Mouse (Mus musculus): ENCODE measurements at regions not wholly inside any gene's neighbourhood (a gene's known extent, or its start where the extent isn't known, plus 50 kb on each side); places are given as distances from the start of the nearest gene placed in this dataset.
A peak's percentile ranks its signal among the peaks of the same experiment; 100 is the strongest.

- Histone ChIP-seq H3K4me1 (ENCODE audit: control insufficient read depth, insufficient read depth, insufficient read length) (no peaks in the 10 kb centered on the region), H3K27me3 (ENCODE audit: control insufficient read depth, insufficient read depth, low read length) (no peaks in the 10 kb centered on the region), H3K27ac (ENCODE audit: insufficient read depth, low read length) (no peak overlapping the region), H3K36me3 (ENCODE audit: control insufficient read depth, insufficient read depth, low read length) (no peaks in the 10 kb centered on the region), H3K4me3 (ENCODE audit: extremely low read depth, insufficient read depth, insufficient read length) (no peak overlapping the region)
- TF ChIP-seq POLR2A (IDR thresholded peaks at IDR 0.05; ENCODE audit: low read depth, low read length) (no peak), CTCF (IDR thresholded peaks at IDR 0.05; ENCODE audit: extremely low read depth, insufficient read depth, insufficient read length, insufficient replicate concordance) (no peak)
- 90% methylated on average over 5 of the region's 5 CpGs for WGBS
- no peak for DNase-seq (ENCODE audit: low read depth in 1 of 2, low spot score in 2 of 2)
Observed at GRCm38 (mm10) chr12:12620316-12620715, 321.4 kb downstream of the Mycn start.

- WGBS = 67% methylated on average over 5 of the region's 5 CpGs
- Histone ChIP-seq H3K4me1 (ENCODE audit: control insufficient read depth, insufficient read depth, insufficient read length) (no peaks in the 10 kb centered on the region), H3K36me3 (ENCODE audit: control insufficient read depth, insufficient read depth, low read length) (no peaks in the 10 kb centered on the region), H3K27ac (ENCODE audit: insufficient read depth, low read length) (no peak overlapping the region), H3K27me3 (ENCODE audit: control insufficient read depth, insufficient read depth, low read length) (no peaks in the 10 kb centered on the region), H3K4me3 (ENCODE audit: extremely low read depth, insufficient read depth, insufficient read length) (no peak overlapping the region)
- no peak for TF ChIP-seq POLR2A (IDR thresholded peaks at IDR 0.05; ENCODE audit: low read depth, low read length)
- TF ChIP-seq CTCF (IDR thresholded peaks at IDR 0.05; ENCODE audit: extremely low read depth, insufficient read depth, insufficient read length, insufficient replicate concordance) = no peak
- no peak for DNase-seq (ENCODE audit: low read depth in 1 of 2, low spot score in 2 of 2)
Observed at GRCm38 (mm10) chr12:12619431-12619830, 322.3 kb downstream of the Mycn start.

- Histone ChIP-seq H3K27me3 (ENCODE audit: control insufficient read depth, insufficient read depth, low read length) (no peaks in the 10 kb centered on the region), H3K36me3 (ENCODE audit: control insufficient read depth, insufficient read depth, low read length) (no peaks in the 10 kb centered on the region), H3K4me1 (ENCODE audit: control insufficient read depth, insufficient read depth, insufficient read length) (no peaks in the 10 kb centered on the region), H3K4me3 (ENCODE audit: extremely low read depth, insufficient read depth, insufficient read length) (no peak overlapping the region), H3K27ac (ENCODE audit: insufficient read depth, low read length) (no peak overlapping the region)
- 92% methylated on average over 3 of the region's 3 CpGs for WGBS
- no peak for DNase-seq (ENCODE audit: low read depth in 1 of 2, low spot score in 2 of 2)
- TF ChIP-seq POLR2A (IDR thresholded peaks at IDR 0.05; ENCODE audit: low read depth, low read length) (no peak), CTCF (IDR thresholded peaks at IDR 0.05; ENCODE audit: extremely low read depth, insufficient read depth, insufficient read length, insufficient replicate concordance) (no peak)
Observed at GRCm38 (mm10) chr12:12612520-12612919, 329.2 kb downstream of the Mycn start.

- 76% methylated on average over 4 of the region's 4 CpGs for WGBS
Observed at GRCm38 (mm10) chr12:12610861-12611260, 330.9 kb downstream of the Mycn start.

GRCm38 (mm10) chr12:12607995-12608394 lies 333.7 kb downstream of the Mycn start:
- no peak overlapping the region for H3K27ac ChIP-seq (ENCODE audit: insufficient read depth, low read length)
- no peaks in the 10 kb centered on the region for H3K4me1 ChIP-seq (ENCODE audit: control insufficient read depth, insufficient read depth, insufficient read length)
- H3K4me3 ChIP-seq (ENCODE audit: extremely low read depth, insufficient read depth, insufficient read length) = no peak overlapping the region
- no peak for DNase-seq (ENCODE audit: low read depth in 1 of 2, low spot score in 2 of 2)
- no peaks in the 10 kb centered on the region for H3K27me3 ChIP-seq (ENCODE audit: control insufficient read depth, insufficient read depth, low read length)
- no peak for TF ChIP-seq POLR2A (IDR thresholded peaks at IDR 0.05; ENCODE audit: low read depth, low read length)
- no peak for TF ChIP-seq CTCF (IDR thresholded peaks at IDR 0.05; ENCODE audit: extremely low read depth, insufficient read depth, insufficient read length, insufficient replicate concordance)
- no peaks in the 10 kb centered on the region for H3K36me3 ChIP-seq (ENCODE audit: control insufficient read depth, insufficient read depth, low read length)
- WGBS = 91% methylated on average over 4 of the region's 4 CpGs

More at GRCm38 (mm10) chr12:12610861-12611260, 330.9 kb downstream of the Mycn start:
- no peaks in the 10 kb centered on the region for H3K36me3 ChIP-seq (ENCODE audit: control insufficient read depth, insufficient read depth, low read length)
- DNase-seq (ENCODE audit: low read depth in 1 of 2, low spot score in 2 of 2) = no peak
- H3K27me3 ChIP-seq (ENCODE audit: control insufficient read depth, insufficient read depth, low read length) = no peaks in the 10 kb centered on the region
- H3K4me3 ChIP-seq (ENCODE audit: extremely low read depth, insufficient read depth, insufficient read length) = no peak overlapping the region
- H3K27ac ChIP-seq (ENCODE audit: insufficient read depth, low read length) = no peak overlapping the region
- H3K4me1 ChIP-seq (ENCODE audit: control insufficient read depth, insufficient read depth, insufficient read length) = no peaks in the 10 kb centered on the region
- TF ChIP-seq CTCF (IDR thresholded peaks at IDR 0.05; ENCODE audit: extremely low read depth, insufficient read depth, insufficient read length, insufficient replicate concordance) = no peak
- TF ChIP-seq POLR2A (IDR thresholded peaks at IDR 0.05; ENCODE audit: low read depth, low read length) = no peak

GRCm38 (mm10) chr12:12606911-12607310 lies 334.8 kb downstream of the Mycn start:
- WGBS = 90% methylated on average over 6 of the region's 6 CpGs
- Histone ChIP-seq H3K4me1 (ENCODE audit: control insufficient read depth, insufficient read depth, insufficient read length) (no peaks in the 10 kb centered on the region), H3K27me3 (ENCODE audit: control insufficient read depth, insufficient read depth, low read length) (no peaks in the 10 kb centered on the region), H3K4me3 (ENCODE audit: extremely low read depth, insufficient read depth, insufficient read length) (no peak overlapping the region), H3K36me3 (ENCODE audit: control insufficient read depth, insufficient read depth, low read length) (no peaks in the 10 kb centered on the region), H3K27ac (ENCODE audit: insufficient read depth, low read length) (no peak overlapping the region)
- TF ChIP-seq CTCF (IDR thresholded peaks at IDR 0.05; ENCODE audit: extremely low read depth, insufficient read depth, insufficient read length, insufficient replicate concordance) = no peak
- TF ChIP-seq POLR2A (IDR thresholded peaks at IDR 0.05; ENCODE audit: low read depth, low read length) = no peak
- peak in 1 of 2 experiments; percentile 15 for DNase-seq (ENCODE audit: low read depth in 1 of 2, low spot score in 2 of 2)

GRCm38 (mm10) chr12:12605495-12605894 lies 336.2 kb downstream of the Mycn start:
- no peaks in the 10 kb centered on the region for H3K36me3 ChIP-seq (ENCODE audit: control insufficient read depth, insufficient read depth, low read length)
- no peak overlapping the region for H3K4me3 ChIP-seq (ENCODE audit: extremely low read depth, insufficient read depth, insufficient read length)
- no peak overlapping the region for H3K27ac ChIP-seq (ENCODE audit: insufficient read depth, low read length)
- TF ChIP-seq POLR2A (IDR thresholded peaks at IDR 0.05; ENCODE audit: low read depth, low read length) (no peak), CTCF (IDR thresholded peaks at IDR 0.05; ENCODE audit: extremely low read depth, insufficient read depth, insufficient read length, insufficient replicate concordance) (no peak)
- no peak for DNase-seq (ENCODE audit: low read depth in 1 of 2, low spot score in 2 of 2)
- H3K4me1 ChIP-seq (ENCODE audit: control insufficient read depth, insufficient read depth, insufficient read length) = no peaks in the 10 kb centered on the region
- 92% methylated on average over 3 of the region's 3 CpGs for whole genome bisulfite sequencing
- no peaks in the 10 kb centered on the region for H3K27me3 ChIP-seq (ENCODE audit: control insufficient read depth, insufficient read depth, low read length)

Measured in spleen, adult 2 months (tissue).